Mouse (Mus musculus): ENCODE data around the gene Hyal2. TPM values are rescaled to one million over a fixed set of nuclear protein-coding genes. Genes with fewer than 3 reads are reported as not detected.

Gene Hyal2
- polyA plus RNA-seq, 1 experiment from 2014 or later = 88.8 TPM

- peaks cover 7% of the 10 kb centered on the region; the same call in 1 of the 2 replicates for H3K36me3 ChIP-seq (ENCODE audit: insufficient read depth, low read length)
- DNase-seq (ENCODE audit: low spot score) (no peak), ATAC-seq (replicated peaks; ENCODE audit: low FRiP score, low read depth) (no peak)
- H3K27ac ChIP-seq = peak overlapping the region; percentile 85; the same call in 1 of the 2 replicates
- TF ChIP-seq CTCF (IDR thresholded peaks at IDR 0.05; ENCODE audit: low read depth) = no peak
- H3K9ac ChIP-seq (ENCODE audit: low read depth, low read length) = no peak overlapping the region
- no peaks in the 10 kb centered on the region for H3K27me3 ChIP-seq (ENCODE audit: insufficient read depth, low read length)
- H3K4me1 ChIP-seq (replicated peaks; ENCODE audit: insufficient read depth, low read length) = peaks cover 44% of the 10 kb centered on the region
- WGBS = 71% methylated on average over 4 of the region's 4 CpGs
- H3K4me2 ChIP-seq (ENCODE audit: low read length) = peak overlapping the region; percentile 14; the same call in 1 of the 2 replicates
- no peaks in the 10 kb centered on the region for H3K9me3 ChIP-seq (replicated peaks; ENCODE audit: low read length)
- H3K4me3 ChIP-seq (replicated peaks; ENCODE audit: low read depth, low read length) = no peak overlapping the region
Observed at GRCm38 (mm10) chr9:107609433-107609830, 41.7 kb downstream of the Hyal2 start.

- WGBS = 67% methylated on average over 6 of the region's 6 CpGs
- ATAC-seq (replicated peaks; ENCODE audit: low FRiP score, low read depth) (no peak), DNase-seq (ENCODE audit: low spot score) (no peak)
- Histone ChIP-seq H3K27me3 (ENCODE audit: insufficient read depth, low read length) (no peaks in the 10 kb centered on the region), H3K9ac (ENCODE audit: low read depth, low read length) (peak overlapping the region; percentile 50), H3K4me2 (ENCODE audit: low read length) (peak overlapping the region; percentile 56; the same call in 1 of the 2 replicates), H3K36me3 (ENCODE audit: insufficient read depth, low read length) (peaks cover 29% of the 10 kb centered on the region), H3K27ac (peak overlapping the region; percentile 85), H3K4me1 (replicated peaks; ENCODE audit: insufficient read depth, low read length) (peaks cover 33% of the 10 kb centered on the region), H3K4me3 (replicated peaks; ENCODE audit: low read depth, low read length) (no peak overlapping the region), H3K9me3 (replicated peaks; ENCODE audit: low read length) (no peaks in the 10 kb centered on the region)
- no peak for TF ChIP-seq CTCF (IDR thresholded peaks at IDR 0.05; ENCODE audit: low read depth)
Observed at GRCm38 (mm10) chr9:107611456-107612190, 43.9 kb downstream of the Hyal2 start.

DNA sequence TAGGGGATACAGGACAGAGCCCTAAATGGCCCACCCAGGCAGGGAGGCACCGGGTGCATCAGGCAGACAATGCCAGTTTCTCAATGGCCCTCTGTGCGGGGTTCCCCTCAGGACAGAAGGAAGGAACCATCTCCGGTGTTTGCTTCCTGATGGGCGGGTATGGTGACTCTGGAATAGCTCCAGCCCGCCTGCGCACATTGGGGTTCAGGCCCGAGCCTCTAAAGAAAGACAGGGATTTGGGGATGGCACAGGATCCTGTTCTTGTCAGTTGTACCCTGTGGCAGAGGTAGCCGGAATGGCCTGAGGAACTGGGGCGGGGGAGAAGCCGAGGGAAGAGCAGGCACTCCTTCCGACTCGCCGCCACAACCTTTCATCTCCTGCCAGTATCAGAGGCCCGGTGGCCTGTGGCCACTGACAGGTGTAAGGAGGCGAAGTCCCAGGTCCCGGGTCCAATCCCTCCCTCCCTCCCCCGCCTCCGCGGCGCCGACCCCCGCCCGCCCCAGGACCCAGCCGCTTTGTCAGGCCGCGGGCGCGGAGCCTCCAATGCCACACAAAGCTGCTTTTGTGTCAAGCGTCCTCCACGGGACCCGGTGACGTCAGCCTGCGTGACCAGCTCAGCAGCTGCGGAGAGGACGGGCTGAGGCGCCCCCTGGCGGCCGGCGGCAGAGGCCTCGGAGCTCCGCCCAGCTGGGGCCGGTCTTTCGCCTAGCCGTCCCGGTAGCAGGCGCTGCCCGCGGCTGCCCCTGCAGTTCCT is 44.6 kb downstream of the Hyal2 start:
- Histone ChIP-seq H3K36me3 (ENCODE audit: insufficient read depth, low read length) (peaks cover 34% of the 10 kb centered on the region), H3K4me2 (ENCODE audit: low read length) (peak overlapping the region; percentile 56), H3K4me3 (replicated peaks; ENCODE audit: low read depth, low read length) (0 out of 2 replicates have a peak overlapping the region, but pooled peaks have one; percentile 5), H3K27ac (peak overlapping the region; percentile 85), H3K9me3 (replicated peaks; ENCODE audit: low read length) (no peaks in the 10 kb centered on the region), H3K27me3 (ENCODE audit: insufficient read depth, low read length) (no peaks in the 10 kb centered on the region), H3K9ac (ENCODE audit: low read depth, low read length) (peak overlapping the region; percentile 50), H3K4me1 (replicated peaks; ENCODE audit: insufficient read depth, low read length) (peaks cover 27% of the 10 kb centered on the region)
- peak; percentile 99 for TF ChIP-seq CTCF (IDR thresholded peaks at IDR 0.05; ENCODE audit: low read depth)
- peak; percentile 98 for DNase-seq (ENCODE audit: low spot score)
- WGBS = 4% methylated on average over 42 of the region's 48 CpGs
- peak; percentile 89 for ATAC-seq (replicated peaks; ENCODE audit: low FRiP score, low read depth)

DNA sequence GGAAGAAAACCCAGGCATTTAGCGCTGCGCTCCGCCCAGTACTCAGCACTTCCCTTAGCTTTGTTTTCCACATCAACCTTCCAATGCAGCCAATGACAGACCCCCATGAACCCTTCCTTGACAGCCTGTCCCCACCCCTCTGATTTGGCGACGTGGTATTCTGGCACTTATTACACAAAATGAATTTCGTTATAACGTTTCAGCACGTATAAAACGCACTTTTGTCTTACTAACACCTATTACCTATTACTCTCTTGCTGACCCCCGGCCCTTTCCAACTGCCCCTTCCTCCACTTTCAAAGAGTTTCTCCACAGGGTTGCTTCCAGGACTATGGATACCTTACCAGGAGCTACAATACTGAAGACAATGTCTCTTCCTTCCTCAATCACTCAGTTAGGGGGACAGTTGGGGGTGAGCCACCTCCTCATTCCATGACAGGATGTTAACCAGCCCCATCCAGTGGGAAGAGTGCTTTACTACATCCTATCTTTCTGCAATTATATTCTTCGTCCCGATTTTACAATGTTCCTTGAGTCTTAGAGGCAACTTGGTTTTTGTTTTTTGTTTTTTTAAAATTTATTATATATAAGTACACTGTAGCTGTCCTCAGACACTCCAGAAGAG is 45.3 kb downstream of the Hyal2 start:
- Histone ChIP-seq H3K36me3 (ENCODE audit: insufficient read depth, low read length) (peaks cover 36% of the 10 kb centered on the region), H3K4me2 (ENCODE audit: low read length) (peak overlapping the region; percentile 56), H3K27ac (peak overlapping the region; percentile 85), H3K4me3 (replicated peaks; ENCODE audit: low read depth, low read length) (no peak overlapping the region), H3K9me3 (replicated peaks; ENCODE audit: low read length) (no peaks in the 10 kb centered on the region), H3K27me3 (ENCODE audit: insufficient read depth, low read length) (no peaks in the 10 kb centered on the region), H3K4me1 (replicated peaks; ENCODE audit: insufficient read depth, low read length) (peaks cover 24% of the 10 kb centered on the region), H3K9ac (ENCODE audit: low read depth, low read length) (no peak overlapping the region)
- DNase-seq (ENCODE audit: low spot score) (peak; percentile 72), ATAC-seq (replicated peaks; ENCODE audit: low FRiP score, low read depth) (peak; percentile 14; the same call in 1 of the 2 replicates)
- WGBS = 9% methylated on average over 12 of the region's 12 CpGs
- TF ChIP-seq CTCF (IDR thresholded peaks at IDR 0.05; ENCODE audit: low read depth) = no peak; the same call in 1 of the 2 replicates

GRCm38 (mm10) chr9:107615035-107615434 is 47.3 kb downstream of the Hyal2 start:
- 76% methylated on average over 4 of the region's 4 CpGs for WGBS
- TF ChIP-seq CTCF (IDR thresholded peaks at IDR 0.05; ENCODE audit: low read depth) = no peak
- no peak overlapping the region for H3K27ac ChIP-seq
- no peak overlapping the region for H3K9ac ChIP-seq (ENCODE audit: low read depth, low read length)
- H3K4me3 ChIP-seq (replicated peaks; ENCODE audit: low read depth, low read length) = no peak overlapping the region
- H3K27me3 ChIP-seq (ENCODE audit: insufficient read depth, low read length) = no peaks in the 10 kb centered on the region
- H3K4me2 ChIP-seq (ENCODE audit: low read length) = no peak overlapping the region
- H3K9me3 ChIP-seq (replicated peaks; ENCODE audit: low read length) = no peaks in the 10 kb centered on the region
- peaks cover 49% of the 10 kb centered on the region for H3K36me3 ChIP-seq (ENCODE audit: insufficient read depth, low read length)
- H3K4me1 ChIP-seq (replicated peaks; ENCODE audit: insufficient read depth, low read length) = peaks cover 25% of the 10 kb centered on the region
- DNase-seq (ENCODE audit: low spot score) (no peak), ATAC-seq (replicated peaks; ENCODE audit: low FRiP score, low read depth) (no peak)

- DNase-seq (ENCODE audit: low spot score) = no peak
- no peak overlapping the region for H3K4me3 ChIP-seq (replicated peaks; ENCODE audit: low read depth, low read length)
- no peak overlapping the region for H3K4me2 ChIP-seq (ENCODE audit: low read length)
- no peaks in the 10 kb centered on the region for H3K9me3 ChIP-seq (replicated peaks; ENCODE audit: low read length)
- WGBS = 89% methylated on average over 2 of the region's 2 CpGs
- H3K36me3 ChIP-seq (ENCODE audit: insufficient read depth, low read length) = peaks cover 54% of the 10 kb centered on the region
- H3K4me1 ChIP-seq (replicated peaks; ENCODE audit: insufficient read depth, low read length) = peaks cover 23% of the 10 kb centered on the region; the same call in 1 of the 2 replicates
- H3K27ac ChIP-seq = no peak overlapping the region
- H3K9ac ChIP-seq (ENCODE audit: low read depth, low read length) = no peak overlapping the region
- no peak for ATAC-seq (replicated peaks; ENCODE audit: low FRiP score, low read depth)
- no peaks in the 10 kb centered on the region for H3K27me3 ChIP-seq (ENCODE audit: insufficient read depth, low read length)
- TF ChIP-seq CTCF (IDR thresholded peaks at IDR 0.05; ENCODE audit: low read depth) = peak; percentile 44
Observed at GRCm38 (mm10) chr9:107617461-107617860, 49.7 kb downstream of the Hyal2 start.
